Mouse (Mus musculus) megakaryocyte, embryonic 14.5 days (primary cell): ENCODE results near the gene Fam20b.

ENCODE experiments used
- FLI1 ChIP-seq: IDR thresholded peaks from 2 replicates; pipeline ENCODE4 v1.6.1; 2012; ENCODE audit warnings: low read length, inconsistent platforms, mixed read lengths
- GATA1 ChIP-seq: IDR thresholded peaks from 3 replicates; pipeline ENCODE4 v1.6.1; 2012; ENCODE audit warnings: mixed read lengths, low read length, inconsistent platforms, borderline replicate concordance

DNA sequence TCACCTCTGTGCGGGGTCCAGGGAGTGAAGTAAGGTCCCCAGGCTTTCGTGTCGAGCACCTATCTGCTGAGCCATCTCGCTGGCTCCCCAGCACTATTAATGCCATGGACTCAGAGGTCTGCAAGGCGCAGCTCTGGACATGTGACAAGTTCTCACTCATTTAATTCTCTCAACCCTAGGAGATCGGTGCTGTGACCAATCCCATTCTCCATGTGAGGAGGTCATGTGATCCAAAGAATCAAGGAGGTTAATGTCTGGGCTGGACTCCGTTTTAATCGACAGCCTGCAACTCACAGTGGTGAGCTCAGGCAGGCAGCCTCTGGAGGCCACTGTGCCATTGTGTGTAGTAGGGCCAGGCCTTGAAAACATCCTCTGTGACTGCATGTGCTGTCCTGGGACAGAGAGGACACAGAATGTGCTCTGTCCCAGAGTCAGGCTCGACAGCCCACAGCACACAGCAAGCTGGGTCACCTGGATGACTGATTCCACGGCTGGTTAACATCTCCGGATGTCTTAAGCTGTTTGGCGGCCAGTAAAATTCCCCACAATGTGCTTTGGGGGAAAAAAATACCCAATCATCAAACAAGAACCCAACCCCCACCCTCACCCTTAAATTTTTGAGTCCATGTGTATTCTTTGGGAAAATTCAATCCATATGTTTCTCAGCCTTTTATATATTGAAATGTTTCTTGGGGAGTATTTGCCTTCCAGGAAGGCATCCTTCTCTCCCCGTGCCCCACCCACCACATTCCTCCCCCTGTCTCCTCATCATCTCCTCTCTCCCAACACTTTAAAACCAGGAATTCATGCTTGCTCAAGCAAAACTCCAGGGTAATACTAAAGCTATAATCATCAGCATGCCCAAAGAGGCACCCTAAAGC is 41.9 kb upstream of the Fam20b start:
- TF ChIP-seq GATA1 (no peak), FLI1 (no peak)
